15 mouse cellular contexts compared by ENCODE assay signal in the genomic region with DNA sequence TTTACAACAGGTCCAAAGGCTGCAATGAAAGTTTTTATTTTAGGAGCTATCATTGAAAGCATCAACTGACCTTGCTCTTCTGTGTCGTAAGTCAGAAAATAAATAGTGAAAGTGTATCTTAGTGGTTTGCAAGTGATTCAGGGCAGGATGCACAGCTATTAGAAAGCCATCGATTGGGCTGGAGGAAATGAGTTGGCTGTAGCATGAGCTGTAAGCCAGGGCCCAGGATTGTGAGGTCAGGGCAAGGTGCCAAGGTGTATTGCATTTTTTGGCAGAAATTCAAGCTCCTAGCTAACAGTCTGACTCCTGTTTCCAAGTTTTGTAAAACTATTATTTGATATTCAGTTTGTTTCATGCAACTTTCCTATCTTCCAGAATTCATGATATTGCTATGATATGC.
DNase-seq lines count a peak whose midpoint lies in the region; ATAC-seq and TF ChIP-seq lines count a peak whose summit lies in the region.
"Had no signal": no experiment of that assay in that cellular context is flagged by ENCODE, and none has a peak within 500 bp of the region (broad histone marks: within the 10 kb centered on the region; RNA-seq: fewer than 3 reads in every experiment).

No protein-coding gene starts in this region.

- no peak for ATAC-seq in monocyte, adult 5-6 weeks (replicated peaks; ENCODE audit: insufficient number of reproducible peaks, low FRiP score, low TSS enrichment, poor library complexity, severe bottlenecking)

- no peaks in the 10 kb centered on the region for H3K36me3 ChIP-seq in liver, adult 2 months (ENCODE audit: control insufficient read depth, insufficient read depth, low read length)
- H3K36me3 ChIP-seq: forebrain, embryonic 12.5 days; hindbrain, embryonic 13.5 days; limb, embryonic 12.5 days had no signal

- peaks cover 8% of the 10 kb centered on the region; the same call in 1 of the 2 replicates for H3K4me1 ChIP-seq in liver, adult 2 months (ENCODE audit: control insufficient read depth, insufficient read depth, low read length)
- H3K4me1 ChIP-seq: forebrain, embryonic 12.5 days; hindbrain, embryonic 13.5 days; limb, embryonic 12.5 days had no signal

- no peak overlapping the region for H3K27ac ChIP-seq in liver, adult 2 months (replicated peaks; ENCODE audit: insufficient read depth, low read depth, low read length)
- H3K27ac ChIP-seq: forebrain, embryonic 12.5 days; hindbrain, embryonic 13.5 days; limb, embryonic 12.5 days had no signal

- no peak overlapping the region for H3K4me3 ChIP-seq in liver, adult 2 months (ENCODE audit: insufficient read depth, low read depth, low read length)
- H3K4me3 ChIP-seq: forebrain, embryonic 12.5 days; hindbrain, embryonic 13.5 days; limb, embryonic 12.5 days had no signal

- no peaks in the 10 kb centered on the region for H3K27me3 ChIP-seq in liver, adult 2 months (ENCODE audit: control insufficient read depth, insufficient read depth, low read length)
- H3K27me3 ChIP-seq: forebrain, embryonic 12.5 days; hindbrain, embryonic 13.5 days; limb, embryonic 12.5 days had no signal

- H3K79me2 ChIP-seq in liver, adult 2 months (ENCODE audit: control insufficient read depth, insufficient read depth, low read length), result no peaks in the 10 kb centered on the region

- TF ChIP-seq CTCF in liver, adult 2 months (IDR thresholded peaks at IDR 0.05; ENCODE audit: low read depth, low read length), result no peak

- no peak for TF ChIP-seq POLR2A in liver, adult 2 months (IDR thresholded peaks at IDR 0.05; ENCODE audit: extremely low read depth, insufficient read depth, low read length)

- peak; percentile 5 for DNase-seq in cerebellum, adult 9-10 months
- no peak for DNase-seq in cerebellum, adult 11-12 months
- peak; percentile 85 for DNase-seq in liver, adult 2 months (ENCODE audit: extremely low read depth, low read depth, low spot score)
- DNase-seq in liver, result no peak
- DNase-seq in adrenal gland, postnatal 10 days, result peak; percentile 76
- DNase-seq in kidney, adult 8-10 months, result peak; percentile 8 to 15
- DNase-seq in yolk sac, embryonic 10.5 days (ENCODE audit: low spot score), result no peak
- DNase-seq: B cell, adult 2 months; gastrocnemius, postnatal 14 days; lung, postnatal 10 days; thymus, adult 18-20 months had no signal

- H3K9ac ChIP-seq in liver, adult 2 months (ENCODE audit: low read depth, low read length), result no peak overlapping the region
- H3K9ac ChIP-seq: forebrain, embryonic 12.5 days; hindbrain, embryonic 13.5 days; limb, embryonic 12.5 days had no signal

- WGBS in liver, adult 2 months, result 16% methylated on average over 2 of the region's 2 CpGs

Comparison
In these comparisons a context has a peak if more than half of its experiments do, and no peak if none do; other contexts are left out.
1. DNase-seq: peak in cerebellum, adult 9-10 months (single experiment), liver, adult 2 months (single experiment), adrenal gland, postnatal 10 days (single experiment) and kidney, adult 8-10 months (2 of 2); none in cerebellum, adult 11-12 months (single experiment), liver (single experiment) and yolk sac, embryonic 10.5 days (single experiment).